Mouse (Mus musculus): Measurements from ENCODE around the gene Nkx2-2.
"Not testable (repeated sequence)": the region's sequence is repeated elsewhere in the genome, so short reads cannot be mapped to it uniquely, and the experiment has no call there.

Nkx2-2 gene

DNA sequence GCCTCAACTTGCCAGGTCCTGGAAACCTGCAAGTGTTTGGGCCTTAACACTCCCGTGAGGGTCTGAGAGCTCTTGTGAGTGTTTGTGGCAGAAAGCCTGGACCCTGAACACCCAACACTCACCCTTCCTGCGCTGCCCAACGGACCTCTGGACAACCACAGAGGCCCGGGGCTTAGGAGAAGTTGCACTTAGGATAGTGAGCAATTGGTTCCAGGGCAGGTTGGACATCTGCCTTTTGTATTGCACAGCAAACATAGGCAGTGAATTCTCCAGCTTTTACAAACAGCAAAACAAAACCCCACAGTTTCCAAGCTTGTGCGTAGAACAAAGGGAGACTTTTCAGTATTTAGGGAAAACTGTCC lies 12.8 kb downstream of the Nkx2-2 start:
- DNase-seq, result no peak

GRCm38 (mm10) chr2:147180649-147181303 lies 13.3 kb downstream of the Nkx2-2 start:
- peak in 1 of 2 experiments; percentile 14 for DNase-seq

- peak; percentile 66 to 76 for DNase-seq
Measured at GRCm38 (mm10) chr2:147178091-147179059, 15.7 kb downstream of the Nkx2-2 start.

GRCm38 (mm10) chr2:147177672-147178071 lies 16.4 kb downstream of the Nkx2-2 start:
- DNase-seq, result peak; percentile 87 to 90

DNA sequence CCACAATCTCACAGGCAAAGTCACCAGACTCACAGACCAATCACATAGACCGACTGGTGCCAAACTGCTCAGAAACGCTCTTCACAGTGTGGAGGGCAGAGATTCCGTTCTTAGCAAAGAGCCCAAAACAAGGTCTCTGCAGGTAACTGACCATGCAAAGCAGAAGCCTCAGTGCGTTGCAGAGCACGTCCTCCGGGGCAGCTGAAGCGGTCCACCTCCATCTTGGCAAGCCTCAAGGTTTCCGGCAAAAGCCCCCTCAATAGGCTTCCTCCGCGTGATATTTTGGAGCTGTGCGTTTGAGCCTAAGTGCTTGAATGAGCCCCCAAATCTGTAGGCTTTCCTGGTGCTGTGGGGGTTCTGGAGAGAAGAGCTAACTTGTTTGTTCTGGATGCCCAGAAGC lies 18.7 kb downstream of the Nkx2-2 start:
- no peak for DNase-seq

DNA sequence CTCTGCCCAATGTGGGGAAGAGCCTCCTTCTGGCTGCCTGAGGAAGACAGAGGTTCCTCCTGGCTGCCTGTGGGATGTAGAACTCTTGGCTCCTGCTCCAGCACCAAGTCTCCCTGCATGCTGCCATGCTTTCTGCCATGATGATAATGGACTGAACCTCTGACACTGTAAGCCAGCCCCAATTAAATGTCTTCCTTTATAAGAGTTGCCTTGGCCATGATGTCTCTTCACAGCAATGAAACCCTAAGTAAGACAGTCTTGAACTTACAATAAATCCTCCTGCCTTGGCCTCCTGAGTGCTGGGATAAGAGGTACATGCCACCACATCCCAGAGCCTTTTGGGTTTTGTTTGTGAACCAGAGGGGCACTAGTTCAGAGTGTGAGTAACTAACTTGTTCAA lies 20.3 kb downstream of the Nkx2-2 start:
- no peak for DNase-seq

DNA sequence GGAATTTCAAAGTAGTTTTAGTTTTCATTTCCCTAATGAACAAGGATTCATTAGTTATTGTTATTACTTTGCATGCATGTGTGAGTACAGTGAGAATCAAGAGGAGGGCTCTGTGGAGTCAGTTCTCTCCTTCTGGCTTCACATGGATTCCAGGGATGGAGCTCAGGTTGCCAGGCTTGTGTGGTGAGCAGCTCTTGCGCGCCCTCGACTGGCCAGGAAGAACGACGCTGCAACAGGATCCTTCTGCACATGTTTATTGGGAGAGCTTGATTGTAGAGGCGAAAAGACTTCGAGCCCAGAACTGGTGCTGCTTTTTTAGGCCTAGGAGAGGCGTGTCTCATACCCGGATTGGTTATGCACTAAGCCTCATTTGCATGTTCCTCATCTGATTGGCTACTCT lies 23.5 kb downstream of the Nkx2-2 start:
- DNase-seq, result not testable (repeated sequence)

DNA sequence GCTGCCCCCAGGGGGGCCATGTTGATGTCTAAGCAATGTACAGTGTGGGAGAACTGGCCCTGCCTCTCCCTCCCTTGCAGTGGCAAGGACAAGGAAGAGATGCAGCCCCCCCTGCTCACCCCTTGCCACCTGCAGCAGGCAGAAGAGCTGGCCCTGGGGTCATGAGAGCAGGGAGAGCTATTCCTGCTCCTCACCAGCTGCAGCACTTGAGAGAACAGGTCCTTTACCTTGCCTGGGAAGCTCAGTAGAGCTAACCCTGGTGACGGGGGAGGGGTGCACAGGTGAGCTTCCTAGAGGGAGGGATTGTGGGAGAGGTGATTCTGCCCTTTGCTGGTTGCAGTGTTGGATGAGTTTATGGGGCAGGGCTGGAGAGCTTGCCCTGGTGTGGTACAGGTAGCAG lies 28.2 kb downstream of the Nkx2-2 start:
- DNase-seq, result no peak

DNA sequence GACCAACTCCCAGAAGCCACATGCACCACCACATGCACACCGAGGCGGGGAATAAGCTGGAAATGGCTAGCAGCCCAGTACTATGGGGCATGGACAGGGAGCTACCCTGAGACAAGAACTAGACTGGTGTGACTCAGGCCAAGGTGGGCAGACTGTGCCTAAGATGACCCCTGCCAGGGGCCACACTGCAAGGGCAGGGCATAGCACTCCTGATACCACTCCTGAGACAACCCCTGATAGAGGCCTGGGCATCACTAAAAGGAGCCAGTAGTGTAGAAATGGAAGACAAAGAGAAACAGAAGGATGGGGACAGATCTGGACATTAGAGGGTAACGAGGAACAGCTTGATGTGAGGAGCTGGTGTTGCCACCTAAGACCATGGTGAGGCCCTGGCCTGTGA lies 28.7 kb downstream of the Nkx2-2 start:
- no peak for DNase-seq

GRCm38 (mm10) chr2:147152543-147152942 lies 41.5 kb downstream of the Nkx2-2 start:
- DNase-seq, result no peak
